Mouse (Mus musculus): ENCODE measurements at regions not wholly inside any gene's neighbourhood (a gene's known extent, or its start where the extent isn't known, plus 50 kb on each side); places are given as distances from the start of the nearest gene placed in this dataset.

DNA sequence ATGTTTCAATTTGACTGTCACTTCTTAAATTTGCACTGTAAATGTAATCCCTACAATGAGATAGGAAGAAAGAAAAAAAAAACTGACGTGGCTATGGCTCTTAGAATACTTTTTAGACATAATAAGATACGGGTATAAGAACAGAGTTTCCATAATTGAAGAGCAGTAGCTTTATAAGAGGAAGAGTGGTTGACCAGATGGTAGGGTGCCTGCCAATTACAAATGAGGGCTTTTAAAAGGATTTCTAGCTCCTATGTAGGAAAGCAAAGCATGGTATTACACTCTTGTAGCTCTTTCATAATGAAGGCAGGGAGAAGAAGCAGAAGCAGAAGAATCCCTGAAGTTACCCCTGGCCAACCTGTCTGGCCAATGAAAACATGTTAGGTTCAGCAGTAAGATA lies 239.7 kb upstream of the Car10 start:
- no peak for ATAC-seq (replicated peaks; ENCODE audit: low FRiP score, low TSS enrichment, poor library complexity, severe bottlenecking)

GRCm38 (mm10) chr11:92889693-92890454 lies 208.0 kb upstream of the Car10 start:
- peak; percentile 67; the same call in 1 of the 2 replicates for ATAC-seq (replicated peaks; ENCODE audit: low FRiP score, low TSS enrichment, poor library complexity, severe bottlenecking)

- no peak for ATAC-seq (replicated peaks; ENCODE audit: low FRiP score, low TSS enrichment, poor library complexity, severe bottlenecking)
These were observed 198.5 kb upstream of the Car10 start for GRCm38 (mm10) chr11:92899296-92899695.

Measured in megakaryocyte-erythroid progenitor cell, adult 5-6 weeks (primary cell).